Mouse (Mus musculus) liver, embryonic 11.5 days (tissue): ENCODE results near the gene Bnip1. TPM values are rescaled to one million over a fixed set of nuclear protein-coding genes. Genes with fewer than 3 reads are reported as not detected.

Experiments
- ATAC-seq: fragments of 200-750 bp; cut with Nextera tagmentation; replicated peaks from 2 replicates; pipeline ENCODE4 v1.8.0; 2017; ENCODE audit warnings: moderate number of reproducible peaks, mild to moderate bottlenecking, moderate TSS enrichment, moderate library complexity; ENCODE audit not compliant: low FRiP score
- DNase-seq: peaks from one replicate; pipeline ENCODE4 v3.0.0-alpha.2; 2017; ENCODE audit warnings: low spot score
- H3K27ac ChIP-seq: fragments of 300-500 bp; sonication (generic); 2 replicates; pipeline ENCODE4 v1.5.1; 2014; ENCODE audit warnings: mild to moderate bottlenecking, low read depth, low read length, control low read depth
- H3K27me3 ChIP-seq: fragments of 300-500 bp; sonication (generic); replicated peaks from 2 replicates; pipeline ENCODE4 v1.6.1; 2014; ENCODE audit warnings: low read length, mixed read lengths; ENCODE audit not compliant: control insufficient read depth, insufficient read depth
- H3K36me3 ChIP-seq: fragments of 300-500 bp; sonication (generic); 2 replicates; pipeline ENCODE4 v1.6.1; 2014; ENCODE audit warnings: mild to moderate bottlenecking, low read length, moderate library complexity, mixed read lengths; ENCODE audit not compliant: control insufficient read depth, insufficient read depth
- H3K4me1 ChIP-seq: fragments of 300-500 bp; sonication (generic); replicated peaks from 2 replicates; pipeline ENCODE4 v1.6.1; 2014; ENCODE audit warnings: low read length, mixed read lengths; ENCODE audit not compliant: control insufficient read depth, insufficient read depth
- H3K4me2 ChIP-seq: fragments of 300-500 bp; sonication (generic); 2 replicates; pipeline ENCODE4 v1.6.1; 2014; ENCODE audit warnings: mild to moderate bottlenecking, control low read depth, moderate library complexity
- H3K4me3 ChIP-seq: fragments of 300-500 bp; sonication (generic); 2 replicates; pipeline ENCODE4 v1.5.1; 2014; ENCODE audit warnings: low read depth, low read length, control low read depth
- H3K9ac ChIP-seq: fragments of 300-500 bp; sonication (generic); 2 replicates; pipeline ENCODE4 v1.6.1; 2014; ENCODE audit warnings: low read depth, low read length, control low read depth
- H3K9me3 ChIP-seq: fragments of 300-500 bp; sonication (generic); 2 replicates; pipeline ENCODE4 v1.6.1; 2016; ENCODE audit warnings: low read length, inconsistent platforms, mixed read lengths; ENCODE audit not compliant: control insufficient read depth
- WGBS: fragments of 180-500 bp; shearing (Covaris S2); extraction: QIAGEN DNeasy Blood & Tissue Kit; methylation state at CpG from one replicate; pipeline ENCODE4 v1.1.7; 2014; 5-methylcytosine and 5-hydroxymethylcytosine counted together
- polyA plus RNA-seq: library from polyadenylated mRNA; unstranded; fragments of >200 nt; fragmentation: Nextera tagmentation; extraction: Ambion mirVana; gene quantifications from 2 replicates; pipeline ENCODE4 v1.2.1, GENCODE M21; 2014

The Bnip1 gene
- polyA plus RNA-seq, 1 experiment from 2014 or later: 44.0 TPM

GRCm38 (mm10) chr17:26789460-26790268 is 8.8 kb downstream of the Bnip1 start:
- no peak overlapping the region for H3K4me3 ChIP-seq
- peaks cover 33% of the 10 kb centered on the region for H3K36me3 ChIP-seq
- no peaks in the 10 kb centered on the region for H3K4me1 ChIP-seq
- no peak overlapping the region for H3K27ac ChIP-seq
- DNase-seq (no peak), ATAC-seq (no peak)
- H3K4me2 ChIP-seq: no peak overlapping the region
- no peaks in the 10 kb centered on the region for H3K27me3 ChIP-seq
- 91% methylated on average over 8 of the region's 8 CpGs for WGBS
- no peak overlapping the region for H3K9ac ChIP-seq
- no peaks in the 10 kb centered on the region for H3K9me3 ChIP-seq

- Histone ChIP-seq H3K9me3 (no peaks in the 10 kb centered on the region), H3K27ac (no peak overlapping the region), H3K9ac (no peak overlapping the region), H3K27me3 (no peaks in the 10 kb centered on the region), H3K36me3 (peaks cover 33% of the 10 kb centered on the region), H3K4me3 (no peak overlapping the region), H3K4me1 (no peaks in the 10 kb centered on the region), H3K4me2 (no peak overlapping the region)
- WGBS: 88% methylated on average over 11 of the region's 11 CpGs
- DNase-seq (no peak), ATAC-seq (no peak)
Measured at GRCm38 (mm10) chr17:26790269-26791214, 9.7 kb downstream of the Bnip1 start.

- no peaks in the 10 kb centered on the region for H3K9me3 ChIP-seq
- no peak overlapping the region for H3K4me3 ChIP-seq
- DNase-seq (no peak), ATAC-seq (no peak)
- peaks cover 33% of the 10 kb centered on the region for H3K36me3 ChIP-seq
- no peaks in the 10 kb centered on the region for H3K4me1 ChIP-seq
- H3K4me2 ChIP-seq: no peak overlapping the region
- H3K9ac ChIP-seq: no peak overlapping the region
- 80% methylated on average over 7 of the region's 7 CpGs for WGBS
- H3K27me3 ChIP-seq: no peaks in the 10 kb centered on the region
- no peak overlapping the region for H3K27ac ChIP-seq
Measured at GRCm38 (mm10) chr17:26791580-26791979, 10.7 kb downstream of the Bnip1 start.

GRCm38 (mm10) chr17:26792096-26792495 is 11.2 kb downstream of the Bnip1 start:
- no peaks in the 10 kb centered on the region for H3K9me3 ChIP-seq
- DNase-seq: no peak

GRCm38 (mm10) chr17:26793068-26793765 is 12.4 kb downstream of the Bnip1 start:
- 71% methylated on average over 5 of the region's 5 CpGs for WGBS
- Histone ChIP-seq H3K4me1 (no peaks in the 10 kb centered on the region), H3K9me3 (no peaks in the 10 kb centered on the region), H3K4me3 (no peak overlapping the region), H3K4me2 (no peak overlapping the region), H3K27ac (no peak overlapping the region), H3K9ac (no peak overlapping the region), H3K27me3 (no peaks in the 10 kb centered on the region), H3K36me3 (peaks cover 26% of the 10 kb centered on the region)
- DNase-seq (no peak), ATAC-seq (no peak)

More at GRCm38 (mm10) chr17:26792096-26792495, 11.2 kb downstream of the Bnip1 start:
- no peaks in the 10 kb centered on the region for H3K4me1 ChIP-seq
- 92% methylated on average over 15 of the region's 15 CpGs for WGBS
- H3K27ac ChIP-seq: no peak overlapping the region
- ATAC-seq: no peak
- H3K4me2 ChIP-seq: no peak overlapping the region
- H3K9ac ChIP-seq: no peak overlapping the region
- H3K4me3 ChIP-seq: no peak overlapping the region
- H3K36me3 ChIP-seq: peaks cover 29% of the 10 kb centered on the region
- H3K27me3 ChIP-seq: no peaks in the 10 kb centered on the region

- peaks cover 17% of the 10 kb centered on the region for H3K36me3 ChIP-seq
- H3K27me3 ChIP-seq: no peaks in the 10 kb centered on the region
- no peak overlapping the region for H3K4me3 ChIP-seq
- 16% methylated on average over 3 of the region's 3 CpGs for WGBS
- ATAC-seq (no peak), DNase-seq (peak; percentile 55)
- H3K4me2 ChIP-seq: no peak overlapping the region
- H3K9me3 ChIP-seq: no peaks in the 10 kb centered on the region
- no peak overlapping the region for H3K27ac ChIP-seq
- no peak overlapping the region for H3K9ac ChIP-seq
- H3K4me1 ChIP-seq: no peaks in the 10 kb centered on the region
Measured at GRCm38 (mm10) chr17:26794744-26795143, 13.9 kb downstream of the Bnip1 start.

GRCm38 (mm10) chr17:26795386-26795785 is 14.5 kb downstream of the Bnip1 start:
- no peak overlapping the region for H3K4me2 ChIP-seq
- H3K4me3 ChIP-seq: no peak overlapping the region
- no peaks in the 10 kb centered on the region for H3K9me3 ChIP-seq
- ATAC-seq (no peak), DNase-seq (no peak)
- 72% methylated on average over 7 of the region's 7 CpGs for WGBS
- no peak overlapping the region for H3K9ac ChIP-seq
- H3K27me3 ChIP-seq: no peaks in the 10 kb centered on the region
- H3K4me1 ChIP-seq: no peaks in the 10 kb centered on the region
- no peak overlapping the region for H3K27ac ChIP-seq
- H3K36me3 ChIP-seq: peaks cover 13% of the 10 kb centered on the region; the same call in 1 of the 2 replicates

DNA sequence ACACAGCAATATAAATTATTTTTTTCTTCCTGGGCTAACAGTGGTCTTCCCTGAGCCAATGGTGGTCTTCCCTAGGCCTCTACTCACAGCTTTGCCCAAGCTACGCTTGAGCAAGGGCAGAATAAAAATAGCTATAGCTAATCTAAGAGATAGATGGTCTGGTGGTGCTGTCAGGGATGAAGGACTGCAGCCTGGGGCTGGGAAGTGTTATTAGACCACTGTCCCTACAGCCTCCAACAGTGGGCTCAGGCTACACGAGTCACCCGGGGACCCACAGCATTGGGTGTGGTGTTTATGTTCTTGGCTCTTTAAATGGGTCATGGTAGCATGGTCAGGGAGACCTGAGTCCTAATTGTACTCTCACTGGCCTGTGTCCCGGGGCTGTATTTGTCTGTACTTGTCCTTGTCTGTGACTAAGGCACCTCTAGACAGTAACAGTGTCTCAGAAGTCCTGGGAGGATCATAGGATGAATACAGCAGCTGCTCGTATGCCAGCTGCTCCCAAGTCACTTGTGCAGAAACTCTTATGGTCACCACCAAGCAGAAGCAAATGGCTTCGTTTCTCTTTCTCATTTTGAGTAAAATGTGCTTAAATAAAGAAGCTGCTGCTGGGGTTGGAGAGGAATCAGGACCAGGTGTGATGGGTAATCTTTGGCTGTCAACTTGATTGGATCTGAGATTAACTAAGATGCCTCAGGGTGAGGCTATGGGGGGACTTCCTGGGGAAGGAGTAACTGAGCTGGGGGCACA is 16.7 kb downstream of the Bnip1 start:
- WGBS: 64% methylated on average over 6 of the region's 6 CpGs
- no peak for ATAC-seq
- Histone ChIP-seq H3K9me3 (no peaks in the 10 kb centered on the region), H3K36me3 (peaks cover 2% of the 10 kb centered on the region; the same call in 1 of the 2 replicates), H3K4me2 (no peak overlapping the region), H3K4me3 (no peak overlapping the region), H3K27me3 (no peaks in the 10 kb centered on the region), H3K4me1 (no peaks in the 10 kb centered on the region), H3K27ac (no peak overlapping the region), H3K9ac (no peak overlapping the region)
- no peak for DNase-seq
